Mouse (Mus musculus): ENCODE data around the gene Brd7. TPM values are rescaled to one million over a fixed set of nuclear protein-coding genes. Genes with fewer than 3 reads are reported as not detected.

Brd7 gene
- polyA plus RNA-seq, 1 experiment from 2014 or later: 48.6 TPM

- no peak overlapping the region for H3K9ac ChIP-seq (ENCODE audit: low read depth, low read length)
- H3K4me3 ChIP-seq (ENCODE audit: low read depth, low read length): no peak overlapping the region
- TF ChIP-seq CTCF (IDR thresholded peaks at IDR 0.05; ENCODE audit: low read depth): peak; percentile 56; the same call in 1 of the 2 replicates
- H3K9me3 ChIP-seq (ENCODE audit: control insufficient read depth): no peaks in the 10 kb centered on the region
- no peaks in the 10 kb centered on the region for H3K36me3 ChIP-seq (ENCODE audit: control insufficient read depth, insufficient read depth)
- WGBS: 82% methylated on average over 1 of the region's 1 CpGs
- H3K27ac ChIP-seq (ENCODE audit: low read depth, low read length): no peak overlapping the region
- H3K27me3 ChIP-seq (replicated peaks; ENCODE audit: control insufficient read depth, insufficient read depth, low read length): no peaks in the 10 kb centered on the region
- ATAC-seq: no peak
- no peaks in the 10 kb centered on the region for H3K4me1 ChIP-seq (replicated peaks; ENCODE audit: control insufficient read depth, insufficient read depth, low read length)
- H3K4me2 ChIP-seq (replicated peaks; ENCODE audit: low read depth): no peak overlapping the region
Observed at GRCm38 (mm10) chr8:88390749-88391148, 28.8 kb upstream of the Brd7 start.

- Histone ChIP-seq H3K9ac (ENCODE audit: low read depth, low read length) (no peak overlapping the region), H3K27me3 (replicated peaks; ENCODE audit: control insufficient read depth, insufficient read depth, low read length) (no peaks in the 10 kb centered on the region), H3K36me3 (ENCODE audit: control insufficient read depth, insufficient read depth) (no peaks in the 10 kb centered on the region), H3K4me3 (ENCODE audit: low read depth, low read length) (no peak overlapping the region), H3K4me1 (replicated peaks; ENCODE audit: control insufficient read depth, insufficient read depth, low read length) (no peaks in the 10 kb centered on the region), H3K27ac (ENCODE audit: low read depth, low read length) (no peak overlapping the region), H3K4me2 (replicated peaks; ENCODE audit: low read depth) (no peak overlapping the region), H3K9me3 (ENCODE audit: control insufficient read depth) (no peaks in the 10 kb centered on the region)
- WGBS: 70% methylated on average over 7 of the region's 7 CpGs
- no peak for ATAC-seq
- no peak for TF ChIP-seq CTCF (IDR thresholded peaks at IDR 0.05; ENCODE audit: low read depth)
Observed at GRCm38 (mm10) chr8:88388691-88389239, 26.8 kb upstream of the Brd7 start.

GRCm38 (mm10) chr8:88387874-88388273 lies 25.9 kb upstream of the Brd7 start:
- Histone ChIP-seq H3K27ac (ENCODE audit: low read depth, low read length) (no peak overlapping the region), H3K4me1 (replicated peaks; ENCODE audit: control insufficient read depth, insufficient read depth, low read length) (no peaks in the 10 kb centered on the region), H3K36me3 (ENCODE audit: control insufficient read depth, insufficient read depth) (no peaks in the 10 kb centered on the region), H3K9me3 (ENCODE audit: control insufficient read depth) (no peaks in the 10 kb centered on the region), H3K4me2 (replicated peaks; ENCODE audit: low read depth) (no peak overlapping the region), H3K4me3 (ENCODE audit: low read depth, low read length) (no peak overlapping the region), H3K27me3 (replicated peaks; ENCODE audit: control insufficient read depth, insufficient read depth, low read length) (no peaks in the 10 kb centered on the region), H3K9ac (ENCODE audit: low read depth, low read length) (no peak overlapping the region)
- 75% methylated on average over 8 of the region's 8 CpGs for WGBS
- TF ChIP-seq CTCF (IDR thresholded peaks at IDR 0.05; ENCODE audit: low read depth): no peak
- ATAC-seq: no peak

GRCm38 (mm10) chr8:88383164-88383556 lies 21.2 kb upstream of the Brd7 start:
- TF ChIP-seq CTCF (IDR thresholded peaks at IDR 0.05; ENCODE audit: low read depth): peak; percentile 51
- no peak overlapping the region for H3K4me3 ChIP-seq (ENCODE audit: low read depth, low read length)

GRCm38 (mm10) chr8:88382311-88383163 lies 20.5 kb upstream of the Brd7 start:
- H3K27ac ChIP-seq (ENCODE audit: low read depth, low read length): no peak overlapping the region
- H3K4me1 ChIP-seq (replicated peaks; ENCODE audit: control insufficient read depth, insufficient read depth, low read length): no peaks in the 10 kb centered on the region
- WGBS: 74% methylated on average over 30 of the region's 31 CpGs
- H3K27me3 ChIP-seq (replicated peaks; ENCODE audit: control insufficient read depth, insufficient read depth, low read length): no peaks in the 10 kb centered on the region
- H3K4me2 ChIP-seq (replicated peaks; ENCODE audit: low read depth): no peak overlapping the region
- H3K36me3 ChIP-seq (ENCODE audit: control insufficient read depth, insufficient read depth): no peaks in the 10 kb centered on the region
- no peaks in the 10 kb centered on the region for H3K9me3 ChIP-seq (ENCODE audit: control insufficient read depth)
- H3K4me3 ChIP-seq (ENCODE audit: low read depth, low read length): no peak overlapping the region
- TF ChIP-seq CTCF (IDR thresholded peaks at IDR 0.05; ENCODE audit: low read depth): no peak
- H3K9ac ChIP-seq (ENCODE audit: low read depth, low read length): no peak overlapping the region
- no peak for ATAC-seq

More at GRCm38 (mm10) chr8:88383164-88383556, 21.2 kb upstream of the Brd7 start:
- H3K4me1 ChIP-seq (replicated peaks; ENCODE audit: control insufficient read depth, insufficient read depth, low read length): no peaks in the 10 kb centered on the region
- H3K27me3 ChIP-seq (replicated peaks; ENCODE audit: control insufficient read depth, insufficient read depth, low read length): no peaks in the 10 kb centered on the region
- no peak for ATAC-seq
- H3K4me2 ChIP-seq (replicated peaks; ENCODE audit: low read depth): no peak overlapping the region
- H3K36me3 ChIP-seq (ENCODE audit: control insufficient read depth, insufficient read depth): no peaks in the 10 kb centered on the region
- H3K9me3 ChIP-seq (ENCODE audit: control insufficient read depth): no peaks in the 10 kb centered on the region
- no peak overlapping the region for H3K9ac ChIP-seq (ENCODE audit: low read depth, low read length)
- 96% methylated on average over 2 of the region's 2 CpGs for WGBS
- H3K27ac ChIP-seq (ENCODE audit: low read depth, low read length): no peak overlapping the region

- Histone ChIP-seq H3K4me1 (replicated peaks; ENCODE audit: control insufficient read depth, insufficient read depth, low read length) (no peaks in the 10 kb centered on the region), H3K4me3 (ENCODE audit: low read depth, low read length) (no peak overlapping the region), H3K9ac (ENCODE audit: low read depth, low read length) (no peak overlapping the region), H3K9me3 (ENCODE audit: control insufficient read depth) (no peaks in the 10 kb centered on the region), H3K4me2 (replicated peaks; ENCODE audit: low read depth) (no peak overlapping the region), H3K27me3 (replicated peaks; ENCODE audit: control insufficient read depth, insufficient read depth, low read length) (no peaks in the 10 kb centered on the region), H3K27ac (ENCODE audit: low read depth, low read length) (no peak overlapping the region), H3K36me3 (ENCODE audit: control insufficient read depth, insufficient read depth) (no peaks in the 10 kb centered on the region)
- no peak for ATAC-seq
- WGBS: 80% methylated on average over 7 of the region's 7 CpGs
- TF ChIP-seq CTCF (IDR thresholded peaks at IDR 0.05; ENCODE audit: low read depth): no peak
Observed at GRCm38 (mm10) chr8:88380497-88380896, 18.5 kb upstream of the Brd7 start.

All from intestine, postnatal 0 days (tissue).